In the genomic region with DNA sequence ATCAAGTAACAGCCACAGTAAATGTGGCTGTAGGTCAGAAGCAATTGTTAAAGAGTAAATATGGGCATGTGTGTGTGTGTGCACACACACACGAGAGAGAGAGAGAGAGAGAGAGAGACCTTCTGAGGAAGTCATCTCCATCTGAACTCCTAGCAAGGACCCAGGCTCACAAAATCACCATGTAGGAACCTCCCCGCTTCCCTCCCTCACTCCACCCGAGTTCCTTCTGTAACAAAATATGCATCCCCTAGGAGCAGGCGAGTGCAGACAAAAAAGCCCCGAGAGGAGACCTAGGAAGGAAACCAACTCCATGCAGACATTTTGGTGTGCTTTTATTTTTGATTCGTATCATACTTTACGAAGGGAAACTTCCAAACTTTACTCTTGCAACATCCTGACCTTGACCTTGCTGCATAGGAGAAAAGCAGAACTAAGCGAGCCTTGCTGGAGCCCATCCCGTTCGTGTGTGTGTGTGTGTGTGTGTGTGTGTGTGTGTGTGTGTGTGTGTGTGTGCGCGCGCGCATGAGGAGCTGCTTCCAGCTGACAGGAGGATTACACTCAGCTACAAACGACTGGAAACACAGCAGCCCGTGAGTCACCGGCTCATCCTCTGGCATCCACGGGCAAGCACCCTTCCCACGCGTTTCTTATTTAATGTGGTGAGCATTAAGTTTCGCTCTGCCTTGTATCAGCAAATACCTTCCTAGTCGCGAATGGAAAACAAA, we compare ENCODE assay signal across 8 mouse cellular contexts.
DNase-seq lines count a peak whose midpoint lies in the region; ATAC-seq and TF ChIP-seq lines count a peak whose summit lies in the region.

No protein-coding gene starts in this region.

- H3K4me1 ChIP-seq in kidney, embryonic 14.5 days (ENCODE audit: control insufficient read depth, insufficient read depth, low read length): no peaks in the 10 kb centered on the region
- peaks cover 3% of the 10 kb centered on the region for H3K4me1 ChIP-seq in brown adipose tissue, adult 24 weeks (ENCODE audit: control insufficient read depth, insufficient read depth, insufficient read length, low read length)
- no peaks in the 10 kb centered on the region for H3K4me1 ChIP-seq in lung, adult 2 months (ENCODE audit: control insufficient read depth, insufficient read depth, low read length)
- H3K4me1 ChIP-seq in small intestine, adult 2 months (ENCODE audit: control insufficient read depth, insufficient read depth, insufficient read length, low read length): no peaks in the 10 kb centered on the region
- H3K4me1 ChIP-seq in forebrain, postnatal 0 days (ENCODE audit: insufficient read depth): no peaks in the 10 kb centered on the region

- intact Hi-C loops in heart, postnatal 36 days (cut with DNase I): loop anchor here (10.0 kb wide), 1 partner anchor 119 kb away; no protein-coding TSS in a partner anchor

- no peaks in the 10 kb centered on the region for H3K9me3 ChIP-seq in kidney, embryonic 14.5 days (ENCODE audit: control insufficient read depth, low read length)
- no peaks in the 10 kb centered on the region for H3K9me3 ChIP-seq in forebrain, postnatal 0 days (ENCODE audit: low read length)

- WGBS in kidney, embryonic 14.5 days: 40% methylated on average over 23 of the region's 23 CpGs
- 48% methylated on average over 23 of the region's 23 CpGs for WGBS in lung, adult 2 months
- WGBS in small intestine, adult 2 months: 52% methylated on average over 23 of the region's 23 CpGs
- 73% methylated on average over 23 of the region's 23 CpGs for WGBS in forebrain, postnatal 0 days

- TF ChIP-seq CTCF in lung, adult 2 months (IDR thresholded peaks at IDR 0.05; ENCODE audit: insufficient read depth, low read length): no peak
- no peak for TF ChIP-seq CTCF in small intestine, adult 2 months (IDR thresholded peaks at IDR 0.05; ENCODE audit: extremely low read depth, insufficient read length, insufficient replicate concordance, low read depth, low read length)
- no peak for TF ChIP-seq CTCF in forebrain, postnatal 0 days (IDR thresholded peaks at IDR 0.05; ENCODE audit: low read depth)

- H3K4me3 ChIP-seq in kidney, embryonic 14.5 days (ENCODE audit: low read length): peak overlapping the region; percentile 18
- H3K4me3 ChIP-seq in brown adipose tissue, adult 24 weeks (ENCODE audit: insufficient read depth, low read depth, low read length): peak overlapping the region; percentile 53
- peak overlapping the region; percentile 25 for H3K4me3 ChIP-seq in lung, adult 2 months (replicated peaks; ENCODE audit: extremely low read depth, low read depth, low read length)
- H3K4me3 ChIP-seq in small intestine, adult 2 months (ENCODE audit: low read depth, low read length): peak overlapping the region; percentile 46
- no peak overlapping the region for H3K4me3 ChIP-seq in forebrain, postnatal 0 days (ENCODE audit: low read depth, low read length)

- 0 out of 2 replicates have a peak overlapping the region, but pooled peaks have one; percentile 4 for H3K27ac ChIP-seq in kidney, embryonic 14.5 days (ENCODE audit: low read depth, low read length)
- H3K27ac ChIP-seq in brown adipose tissue, adult 24 weeks (replicated peaks; ENCODE audit: low read depth, low read length): no peak overlapping the region
- H3K27ac ChIP-seq in small intestine, adult 2 months (ENCODE audit: insufficient read depth, low read depth, low read length): 0 out of 2 replicates have a peak overlapping the region, but pooled peaks have one; percentile 5
- H3K27ac ChIP-seq in forebrain, postnatal 0 days (ENCODE audit: low read depth, low read length): no peak overlapping the region

- peak; percentile 60 for ATAC-seq in kidney, embryonic 14.5 days (ENCODE audit: low FRiP score, low TSS enrichment)
- no peak for ATAC-seq in forebrain, postnatal 0 days

- no peak overlapping the region for H3K9ac ChIP-seq in kidney, embryonic 14.5 days (ENCODE audit: low read depth, low read length)
- no peak overlapping the region for H3K9ac ChIP-seq in forebrain, postnatal 0 days

- H3K27me3 ChIP-seq in kidney, embryonic 14.5 days (ENCODE audit: control insufficient read depth, insufficient read depth, low read length): no peaks in the 10 kb centered on the region
- H3K27me3 ChIP-seq in small intestine, adult 2 months (ENCODE audit: control insufficient read depth, insufficient read depth, low read length): no peaks in the 10 kb centered on the region
- H3K27me3 ChIP-seq in forebrain, postnatal 0 days (ENCODE audit: insufficient read depth, low read length): no peaks in the 10 kb centered on the region

- no peak for DNase-seq in kidney, adult 9 months
- DNase-seq in heart, postnatal 36 days: peak; percentile 48 to 49
- DNase-seq in lung, adult 2 months: no peak
- DNase-seq in forebrain, postnatal 0 days: no peak
- DNase-seq in thymus, postnatal 4 days: no peak

- no peak for TF ChIP-seq POLR2A in lung, adult 2 months (IDR thresholded peaks at IDR 0.05; ENCODE audit: borderline replicate concordance, extremely low read depth, low read depth, low read length)
- no peak for TF ChIP-seq POLR2A in small intestine, adult 2 months (IDR thresholded peaks at IDR 0.05; ENCODE audit: low read depth, low read length)

- peak overlapping the region; percentile 29 for H3K4me2 ChIP-seq in kidney, embryonic 14.5 days (replicated peaks; ENCODE audit: low read depth, low read length)
- H3K4me2 ChIP-seq in forebrain, postnatal 0 days (ENCODE audit: low read depth): no peak overlapping the region

- H3K36me3 ChIP-seq in kidney, embryonic 14.5 days (ENCODE audit: control insufficient read depth, insufficient read depth, low read length): peaks cover 9% of the 10 kb centered on the region; the same call in 1 of the 2 replicates
- H3K36me3 ChIP-seq in small intestine, adult 2 months (ENCODE audit: control insufficient read depth, insufficient read depth, low read length): peaks cover 5% of the 10 kb centered on the region
- H3K36me3 ChIP-seq in forebrain, postnatal 0 days (ENCODE audit: insufficient read depth): peaks cover 31% of the 10 kb centered on the region

Comparison
In these comparisons a context has a peak if more than half of its experiments do, and no peak if none do; other contexts are left out.
1. H3K27ac ChIP-seq: peak in kidney, embryonic 14.5 days (single experiment) and small intestine, adult 2 months (single experiment); none in brown adipose tissue, adult 24 weeks (single experiment) and forebrain, postnatal 0 days (single experiment).
2. DNase-seq: peak in heart, postnatal 36 days (2 of 2); none in kidney, adult 9 months (single experiment), lung, adult 2 months (single experiment), forebrain, postnatal 0 days (single experiment) and thymus, postnatal 4 days (single experiment).